Mouse (Mus musculus): ENCODE data around the gene Cdnf. TPM values are rescaled to one million over a fixed set of nuclear protein-coding genes. Genes with fewer than 3 reads are reported as not detected.
A peak's percentile ranks its signal among the peaks of the same experiment; 100 is the strongest.

Gene Cdnf
- 1.3 and 1.6 TPM in 2 replicates for total RNA-seq (2014; fragmentation: Nextera tagmentation)
- 0.29 and 0.49 TPM in 2 replicates for total RNA-seq (2017)
- 0.07 and 0.17 TPM in 2 replicates for polyA plus RNA-seq (2012)

- peaks cover 36% of the 10 kb centered on the region for H3K36me3 ChIP-seq (replicated peaks)
- no peaks in the 10 kb centered on the region for H3K27me3 ChIP-seq (ENCODE audit: insufficient read depth, low read length)
- DNase-seq (ENCODE audit: low spot score) (peak; percentile 97), ATAC-seq (ENCODE audit: extremely low read depth, insufficient number of reproducible peaks, low FRiP score, poor library complexity, severe bottlenecking) (peak; percentile 96)
- TF ChIP-seq CTCF (IDR thresholded peaks at IDR 0.05; ENCODE audit: low read depth, low read length) (no peak), GATA1 (IDR thresholded peaks at IDR 0.05; ENCODE audit: borderline replicate concordance, low read length) (no peak), GATA2 (IDR thresholded peaks at IDR 0.05; ENCODE audit: borderline replicate concordance, low read depth, low read length) (no peak), POLR2AphosphoS5 (IDR thresholded peaks at IDR 0.05; ENCODE audit: insufficient replicate concordance, low read depth, low read length) (no peak), TAL1 (conservative IDR thresholded peaks at IDR 0.05; ENCODE audit: low read depth, low read length) (no peak)
- peaks cover 26% of the 10 kb centered on the region for H3K4me1 ChIP-seq (ENCODE audit: insufficient read depth, low read depth, low read length)
- no peaks in the 10 kb centered on the region for H3K9me3 ChIP-seq (replicated peaks)
- peak within 1 kb of the TSS; percentile 88 for H3K4me3 ChIP-seq (ENCODE audit: low read depth, low read length)
Observed at GRCm38 (mm10) chr2:3512552-3513454, at the start of gene Cdnf, which contains the start of the genes Gm45902 and Hspa14. Gene Cdnf, plus strand, starts transcription at chr2:3513030. Gene Gm45902, minus strand, starts transcription at chr2:3512790. Gene Hspa14, minus strand, starts transcription at chr2:3512814.

- Histone ChIP-seq H3K9me3 (replicated peaks) (no peaks in the 10 kb centered on the region), H3K27me3 (ENCODE audit: insufficient read depth, low read length) (no peaks in the 10 kb centered on the region), H3K4me1 (ENCODE audit: insufficient read depth, low read depth, low read length) (peaks cover 38% of the 10 kb centered on the region), H3K4me3 (ENCODE audit: low read depth, low read length) (peak overlapping the region; percentile 99), H3K36me3 (replicated peaks) (peaks cover 31% of the 10 kb centered on the region)
- TF ChIP-seq TAL1 (conservative IDR thresholded peaks at IDR 0.05; ENCODE audit: low read depth, low read length), result no peak
- TF ChIP-seq GATA2 (IDR thresholded peaks at IDR 0.05; ENCODE audit: borderline replicate concordance, low read depth, low read length), result no peak
- no peak for TF ChIP-seq CTCF (IDR thresholded peaks at IDR 0.05; ENCODE audit: low read depth, low read length)
- TF ChIP-seq GATA1 (IDR thresholded peaks at IDR 0.05; ENCODE audit: borderline replicate concordance, low read length), result no peak
- no peak for TF ChIP-seq POLR2AphosphoS5 (IDR thresholded peaks at IDR 0.05; ENCODE audit: insufficient replicate concordance, low read depth, low read length)
- peak; percentile 19 for DNase-seq (ENCODE audit: low spot score)
- 0 out of 2 replicates have a peak, but pooled peaks have one; percentile 41 for ATAC-seq (ENCODE audit: extremely low read depth, insufficient number of reproducible peaks, low FRiP score, poor library complexity, severe bottlenecking)
Observed at GRCm38 (mm10) chr2:3473891-3474290, 38.9 kb upstream of the Cdnf start.

GRCm38 (mm10) chr2:3474361-3474805, 38.4 kb upstream of the Cdnf start:
- no peak for ATAC-seq (ENCODE audit: extremely low read depth, insufficient number of reproducible peaks, low FRiP score, poor library complexity, severe bottlenecking)
- H3K9me3 ChIP-seq (replicated peaks), result no peaks in the 10 kb centered on the region
- H3K27me3 ChIP-seq (ENCODE audit: insufficient read depth, low read length), result no peaks in the 10 kb centered on the region
- peaks cover 27% of the 10 kb centered on the region for H3K36me3 ChIP-seq (replicated peaks)
- DNase-seq (ENCODE audit: low spot score), result peak; percentile 33
- TF ChIP-seq TAL1 (conservative IDR thresholded peaks at IDR 0.05; ENCODE audit: low read depth, low read length) (no peak), POLR2AphosphoS5 (IDR thresholded peaks at IDR 0.05; ENCODE audit: insufficient replicate concordance, low read depth, low read length) (no peak), GATA2 (IDR thresholded peaks at IDR 0.05; ENCODE audit: borderline replicate concordance, low read depth, low read length) (no peak), CTCF (IDR thresholded peaks at IDR 0.05; ENCODE audit: low read depth, low read length) (no peak), GATA1 (IDR thresholded peaks at IDR 0.05; ENCODE audit: borderline replicate concordance, low read length) (no peak)
- peak overlapping the region; percentile 99 for H3K4me3 ChIP-seq (ENCODE audit: low read depth, low read length)
- H3K4me1 ChIP-seq (ENCODE audit: insufficient read depth, low read depth, low read length), result peaks cover 38% of the 10 kb centered on the region

- H3K4me3 ChIP-seq (ENCODE audit: low read depth, low read length), result peak within 1 kb of the TSS; percentile 99
- H3K36me3 ChIP-seq (replicated peaks), result peaks cover 22% of the 10 kb centered on the region
- DNase-seq (ENCODE audit: low spot score) (peak; percentile 96), ATAC-seq (ENCODE audit: extremely low read depth, insufficient number of reproducible peaks, low FRiP score, poor library complexity, severe bottlenecking) (peak; percentile 82)
- H3K4me1 ChIP-seq (ENCODE audit: insufficient read depth, low read depth, low read length), result peaks cover 38% of the 10 kb centered on the region
- TF ChIP-seq TAL1 (conservative IDR thresholded peaks at IDR 0.05; ENCODE audit: low read depth, low read length) (no peak), GATA2 (IDR thresholded peaks at IDR 0.05; ENCODE audit: borderline replicate concordance, low read depth, low read length) (no peak), GATA1 (IDR thresholded peaks at IDR 0.05; ENCODE audit: borderline replicate concordance, low read length) (no peak), POLR2AphosphoS5 (IDR thresholded peaks at IDR 0.05; ENCODE audit: insufficient replicate concordance, low read depth, low read length) (no peak), CTCF (IDR thresholded peaks at IDR 0.05; ENCODE audit: low read depth, low read length) (no peak)
- H3K27me3 ChIP-seq (ENCODE audit: insufficient read depth, low read length), result no peaks in the 10 kb centered on the region
- H3K9me3 ChIP-seq (replicated peaks), result no peaks in the 10 kb centered on the region
Observed at GRCm38 (mm10) chr2:3474861-3475283, 38.0 kb upstream of the Cdnf start, which contains the start of gene Suv39h2. Gene Suv39h2, minus strand, starts transcription at chr2:3475031.

- H3K4me3 ChIP-seq (ENCODE audit: low read depth, low read length), result peak overlapping the region; percentile 99; the same call in 1 of the 2 replicates
- no peaks in the 10 kb centered on the region for H3K9me3 ChIP-seq (replicated peaks)
- peaks cover 35% of the 10 kb centered on the region for H3K4me1 ChIP-seq (ENCODE audit: insufficient read depth, low read depth, low read length)
- H3K27me3 ChIP-seq (ENCODE audit: insufficient read depth, low read length), result no peaks in the 10 kb centered on the region
- H3K36me3 ChIP-seq (replicated peaks), result peaks cover 15% of the 10 kb centered on the region
- ATAC-seq (ENCODE audit: extremely low read depth, insufficient number of reproducible peaks, low FRiP score, poor library complexity, severe bottlenecking) (no peak), DNase-seq (ENCODE audit: low spot score) (no peak)
- no peak for TF ChIP-seq TAL1 (conservative IDR thresholded peaks at IDR 0.05; ENCODE audit: low read depth, low read length)
- no peak for TF ChIP-seq CTCF (IDR thresholded peaks at IDR 0.05; ENCODE audit: low read depth, low read length)
- TF ChIP-seq POLR2AphosphoS5 (IDR thresholded peaks at IDR 0.05; ENCODE audit: insufficient replicate concordance, low read depth, low read length), result no peak
- no peak for TF ChIP-seq GATA2 (IDR thresholded peaks at IDR 0.05; ENCODE audit: borderline replicate concordance, low read depth, low read length)
- no peak for TF ChIP-seq GATA1 (IDR thresholded peaks at IDR 0.05; ENCODE audit: borderline replicate concordance, low read length)
Observed at GRCm38 (mm10) chr2:3475746-3476251, 37.0 kb upstream of the Cdnf start.
